Comparison of ENCODE assay signal across 16 mouse cellular contexts in the genomic region with DNA sequence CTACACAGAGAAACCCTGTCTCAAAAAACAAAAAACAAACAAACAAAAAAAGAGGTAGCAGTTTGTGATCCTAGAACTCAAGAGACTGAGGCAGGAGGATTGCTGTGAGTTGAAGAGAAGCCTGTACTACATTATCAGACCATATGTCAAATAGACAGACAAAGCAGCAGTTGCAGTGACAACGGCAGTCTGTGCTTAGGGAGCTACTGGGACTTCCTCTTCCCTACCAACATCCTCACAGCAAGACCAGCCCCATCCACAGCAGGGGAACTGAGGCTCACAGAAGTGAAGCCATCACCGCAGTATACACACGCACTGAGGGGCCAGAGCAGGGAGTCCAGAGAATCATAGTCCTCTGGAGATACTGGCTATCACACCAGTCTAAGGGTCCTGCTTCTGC. TPM values are rescaled to one million over a fixed set of nuclear protein-coding genes. Genes with fewer than 3 reads are reported as not detected.
DNase-seq lines count a peak whose midpoint lies in the region; ATAC-seq and TF ChIP-seq lines count a peak whose summit lies in the region.
"Had no signal": no experiment of that assay in that cellular context is flagged by ENCODE, and none has a peak within 500 bp of the region (broad histone marks: within the 10 kb centered on the region; RNA-seq: fewer than 3 reads in every experiment).

No protein-coding gene starts in this region.

- no peak for TF ChIP-seq POLR2A in kidney, adult 2 months (IDR thresholded peaks at IDR 0.05; ENCODE audit: low read depth, low read length)

- H3K4me2 ChIP-seq in liver, embryonic 11.5 days, result peak overlapping the region; percentile 52
- no peak overlapping the region for H3K4me2 ChIP-seq in forebrain, embryonic 16.5 days (ENCODE audit: low read length)
- H3K4me2 ChIP-seq: forebrain, embryonic 15.5 days; hindbrain, embryonic 12.5 days had no signal

- WGBS in heart, embryonic 10.5 days, result 48% methylated on average over 3 of the region's 3 CpGs
- WGBS in kidney, adult 2 months, result 27% methylated on average over 3 of the region's 3 CpGs
- 45% methylated on average over 3 of the region's 3 CpGs for WGBS in liver, embryonic 11.5 days
- WGBS in forebrain, embryonic 16.5 days, result 79% methylated on average over 3 of the region's 3 CpGs

- no peak overlapping the region for H3K4me3 ChIP-seq in heart, embryonic 10.5 days
- H3K4me3 ChIP-seq in kidney, adult 2 months (ENCODE audit: insufficient read depth, low read depth, low read length), result no peak overlapping the region
- no peak overlapping the region for H3K4me3 ChIP-seq in liver, embryonic 11.5 days (ENCODE audit: low read depth, low read length)
- H3K4me3 ChIP-seq in forebrain, embryonic 16.5 days (replicated peaks; ENCODE audit: low read length), result no peak overlapping the region
- H3K4me3 ChIP-seq: forebrain, embryonic 15.5 days; hindbrain, embryonic 12.5 days had no signal

- 0 out of 2 replicates have a peak, but pooled peaks cover 2% of the 10 kb centered on the region for H3K36me3 ChIP-seq in heart, embryonic 10.5 days
- no peaks in the 10 kb centered on the region; the same call in 1 of the 2 replicates for H3K36me3 ChIP-seq in kidney, adult 2 months (ENCODE audit: control insufficient read depth, insufficient read depth, low read length)
- H3K36me3 ChIP-seq in liver, embryonic 11.5 days (ENCODE audit: control insufficient read depth, insufficient read depth, low read length), result peaks cover 7% of the 10 kb centered on the region
- H3K36me3 ChIP-seq in forebrain, embryonic 16.5 days (ENCODE audit: control insufficient read depth, insufficient read depth), result no peaks in the 10 kb centered on the region
- H3K36me3 ChIP-seq: forebrain, embryonic 15.5 days; hindbrain, embryonic 12.5 days had no signal

- peak overlapping the region; percentile 28; the same call in 1 of the 2 replicates for H3K9ac ChIP-seq in liver, embryonic 11.5 days (ENCODE audit: low read depth, low read length)
- no peak overlapping the region for H3K9ac ChIP-seq in forebrain, embryonic 16.5 days (replicated peaks; ENCODE audit: low read depth, low read length)
- H3K9ac ChIP-seq: forebrain, embryonic 15.5 days; hindbrain, embryonic 12.5 days had no signal

- H3K27ac ChIP-seq in heart, embryonic 10.5 days, result 0 out of 2 replicates have a peak overlapping the region, but pooled peaks have one; percentile 10
- H3K27ac ChIP-seq in kidney, adult 2 months (ENCODE audit: insufficient read depth, low read depth, low read length), result peak overlapping the region; percentile 91
- H3K27ac ChIP-seq in liver, embryonic 11.5 days (ENCODE audit: low read depth, low read length), result no peak overlapping the region
- no peak overlapping the region for H3K27ac ChIP-seq in forebrain, embryonic 16.5 days (ENCODE audit: low read length)
- H3K27ac ChIP-seq: forebrain, embryonic 15.5 days; hindbrain, embryonic 12.5 days had no signal

- DNase-seq in heart, embryonic 10.5 days (ENCODE audit: low spot score), result no peak
- no peak for DNase-seq in heart, adult 9 months (ENCODE audit: low spot score in 2 of 2)
- no peak for DNase-seq in kidney, adult 2 months
- DNase-seq in kidney, adult 11 months, result no peak
- no peak for DNase-seq in liver, embryonic 11.5 days (ENCODE audit: low spot score)
- no peak for DNase-seq in cerebellum, postnatal 4 days (ENCODE audit: low spot score in 2 of 2)
- DNase-seq: thymus, adult 18-20 months had no signal

- no peaks in the 10 kb centered on the region for H3K27me3 ChIP-seq in heart, embryonic 10.5 days (ENCODE audit: insufficient read depth, poor library complexity, severe bottlenecking)
- no peaks in the 10 kb centered on the region for H3K27me3 ChIP-seq in kidney, adult 2 months (replicated peaks; ENCODE audit: control insufficient read depth, insufficient read depth, low read length)
- H3K27me3 ChIP-seq in liver, embryonic 11.5 days (replicated peaks; ENCODE audit: control insufficient read depth, insufficient read depth, low read length), result no peaks in the 10 kb centered on the region
- H3K27me3 ChIP-seq in forebrain, embryonic 16.5 days (replicated peaks; ENCODE audit: control insufficient read depth, insufficient read depth, low read length), result peaks cover 3% of the 10 kb centered on the region; the same call in 1 of the 2 replicates
- H3K27me3 ChIP-seq: hindbrain, embryonic 12.5 days had no signal

- H3K9me3 ChIP-seq in heart, embryonic 10.5 days, result no peaks in the 10 kb centered on the region
- H3K9me3 ChIP-seq in liver, embryonic 11.5 days (ENCODE audit: control insufficient read depth, low read length), result no peaks in the 10 kb centered on the region
- H3K9me3 ChIP-seq in forebrain, embryonic 16.5 days (ENCODE audit: control insufficient read depth, low read length), result no peaks in the 10 kb centered on the region
- H3K9me3 ChIP-seq: forebrain, embryonic 15.5 days; hindbrain, embryonic 12.5 days had no signal

- peaks cover 68% of the 10 kb centered on the region for H3K4me1 ChIP-seq in heart, embryonic 10.5 days
- peaks cover 67% of the 10 kb centered on the region for H3K4me1 ChIP-seq in kidney, adult 2 months (ENCODE audit: control insufficient read depth, insufficient read depth, low read length)
- peaks cover 82% of the 10 kb centered on the region for H3K4me1 ChIP-seq in liver, embryonic 11.5 days (replicated peaks; ENCODE audit: control insufficient read depth, insufficient read depth, low read length)
- H3K4me1 ChIP-seq in forebrain, embryonic 16.5 days (replicated peaks; ENCODE audit: control insufficient read depth, insufficient read depth, low read length), result peaks cover 5% of the 10 kb centered on the region

- TF ChIP-seq CTCF in kidney, adult 2 months (conservative IDR thresholded peaks at IDR 0.05; ENCODE audit: insufficient read depth, insufficient read length, low read depth, low read length), result no peak

- peak; percentile 57 for ATAC-seq in liver, embryonic 11.5 days (replicated peaks; ENCODE audit: low FRiP score)
- peak; percentile 57 for ATAC-seq in megakaryocyte progenitor cell, adult 5-6 weeks (replicated peaks; ENCODE audit: poor library complexity)
- ATAC-seq in forebrain, embryonic 16.5 days, result no peak
- ATAC-seq: forebrain, embryonic 15.5 days; intestine, postnatal 0 days had no signal

RNA-seq across cellular contexts. Expression of a gene that starts 8.9 kb away (rescaled TPM):
- 0.10 TPM in 1 of 2 replicates, not detected in the other for polyA plus RNA-seq in heart, embryonic 10.5 days (2016; fragmentation: Nextera tagmentation; extraction: Ambion mirVana)
- 0.09 and 0.27 TPM in 2 replicates for polyA plus RNA-seq in kidney, adult 2 months (2012; rRNA removed)
- polyA plus RNA-seq in liver, embryonic 11.5 days (2014; fragmentation: Nextera tagmentation; extraction: Ambion mirVana), result 0.10 and 0.11 TPM in 2 replicates
- 0.07 and 0.34 TPM in 2 replicates for total RNA-seq in megakaryocyte progenitor cell, adult 5-6 weeks (2015)
- total RNA-seq in megakaryocyte progenitor cell, adult 5-6 weeks (2017), result 0.50 and 0.61 TPM in 2 replicates
- polyA plus RNA-seq in forebrain, embryonic 16.5 days (2015; fragmentation: Nextera tagmentation; extraction: Ambion mirVana), result not detected in 2 replicates
- total RNA-seq: layer of hippocampus, postnatal 25 days; left cerebral cortex, postnatal 25 days had no signal
- polyA plus RNA-seq: C2C12; forebrain, embryonic 15.5 days; midbrain, embryonic 14.5 days had no signal

RNA-seq across cellular contexts. Expression of a gene that starts 9.5 kb away (rescaled TPM):
- polyA plus RNA-seq in heart, embryonic 10.5 days (2016; fragmentation: Nextera tagmentation; extraction: Ambion mirVana), result 73.5 and 78.8 TPM in 2 replicates
- polyA plus RNA-seq in kidney, adult 2 months (2012; rRNA removed), result 69.8 and 73.8 TPM in 2 replicates
- 108 and 116 TPM in 2 replicates for polyA plus RNA-seq in liver, embryonic 11.5 days (2014; fragmentation: Nextera tagmentation; extraction: Ambion mirVana)
- total RNA-seq in megakaryocyte progenitor cell, adult 5-6 weeks (2015), result 42.5 and 53.5 TPM in 2 replicates
- total RNA-seq in megakaryocyte progenitor cell, adult 5-6 weeks (2017), result 49.7 and 78.9 TPM in 2 replicates
- 74.1 and 91.8 TPM in 2 replicates for polyA plus RNA-seq in forebrain, embryonic 16.5 days (2015; fragmentation: Nextera tagmentation; extraction: Ambion mirVana)

Comparison
In these comparisons a context has a peak if more than half of its experiments do, and no peak if none do; other contexts are left out.
1. H3K27ac ChIP-seq: peak in heart, embryonic 10.5 days (single experiment) and kidney, adult 2 months (single experiment); none in liver, embryonic 11.5 days (single experiment) and forebrain, embryonic 16.5 days (single experiment).